Mouse (Mus musculus) erythroblast, embryonic 14.5 days (primary cell): ENCODE data around the gene Ly75.

Experiments
- GATA1 ChIP-seq: IDR thresholded peaks from 2 replicates; pipeline ENCODE4 v1.6.1; 2012; ENCODE audit warnings: low read length, inconsistent platforms, mixed read lengths
- TAL1 ChIP-seq: IDR thresholded peaks from 3 replicates; pipeline ENCODE4 v1.6.1; 2012; ENCODE audit warnings: low read length, inconsistent platforms, mixed read lengths

- no peak for TF ChIP-seq GATA1
- no peak for TF ChIP-seq TAL1
Observed at GRCm38 (mm10) chr2:60327581-60327980, 55.5 kb downstream of the Ly75 start.
